Mouse (Mus musculus) embryonic facial prominence, embryonic 15.5 days (tissue): ENCODE data around the gene Vmn2r86. TPM values are rescaled to one million over a fixed set of nuclear protein-coding genes. Genes with fewer than 3 reads are reported as not detected.

Experiments used
- polyA plus RNA-seq: library from polyadenylated mRNA; unstranded; fragments of >200 nt; fragmentation: Nextera tagmentation; extraction: Ambion mirVana; gene quantifications from 2 replicates; pipeline ENCODE4 v1.2.1, GENCODE M21; 2015

The Vmn2r86 gene
- polyA plus RNA-seq, 1 experiment from 2014 or later: not detected

Other genes with a start within 250 kb of the Vmn2r86 start
- gene Olfr827, start 241.6 kb downstream of the Vmn2r86 start, polyA plus RNA-seq: 0.05 TPM in 1 of 2 replicates, not detected in the other
- 0.05 and 0.13 TPM in 2 replicates for gene Neurod4, start 175.8 kb downstream of the Vmn2r86 start, polyA plus RNA-seq
- 2.5 and 3.2 TPM in 2 replicates for gene Tespa1, start 133.2 kb downstream of the Vmn2r86 start, polyA plus RNA-seq
- 0.04 TPM in 1 of 2 replicates, not detected in the other for gene Vmn2r84, start 61.7 kb downstream of the Vmn2r86 start, polyA plus RNA-seq
- gene Vmn2r85, start 26.3 kb downstream of the Vmn2r86 start, polyA plus RNA-seq: not detected in 2 replicates
- gene Vmn2r87, start 41.3 kb upstream of the Vmn2r86 start, polyA plus RNA-seq: not detected in 2 replicates